Mouse (Mus musculus) forebrain, embryonic 16.5 days (tissue): ENCODE data around the gene Gm27235. TPM values are rescaled to one million over a fixed set of nuclear protein-coding genes. Genes with fewer than 3 reads are reported as not detected.
"Not testable (repeated sequence)": the region's sequence is repeated elsewhere in the genome, so short reads cannot be mapped to it uniquely, and the experiment has no call there.

ENCODE experiments used
- ATAC-seq: fragments of 200-750 bp; cut with Nextera tagmentation; 2 replicates; pipeline ENCODE4 v1.8.0; 2017; ENCODE audit warnings: mild to moderate bottlenecking, moderate library complexity
- H3K27ac ChIP-seq: fragments of 300-500 bp; sonication (generic); 2 replicates; pipeline ENCODE4 v1.5.1; 2014; ENCODE audit warnings: low read length, control low read depth
- H3K27me3 ChIP-seq: fragments of 300-500 bp; sonication (generic); replicated peaks from 2 replicates; pipeline ENCODE4 v1.6.1; 2014; ENCODE audit warnings: low read length; ENCODE audit not compliant: control insufficient read depth, insufficient read depth
- H3K36me3 ChIP-seq: fragments of 300-500 bp; sonication (generic); 2 replicates; pipeline ENCODE4 v1.6.1; 2014; ENCODE audit not compliant: control insufficient read depth, insufficient read depth
- H3K4me1 ChIP-seq: fragments of 300-500 bp; sonication (generic); replicated peaks from 2 replicates; pipeline ENCODE4 v1.6.1; 2014; ENCODE audit warnings: low read length; ENCODE audit not compliant: control insufficient read depth, insufficient read depth
- H3K4me2 ChIP-seq: fragments of 300-500 bp; sonication (generic); 2 replicates; pipeline ENCODE4 v1.6.1; 2014; ENCODE audit warnings: mild to moderate bottlenecking, low read length, control low read depth
- H3K4me3 ChIP-seq: fragments of 300-500 bp; sonication (generic); replicated peaks from 2 replicates; pipeline ENCODE4 v1.5.1; 2014; ENCODE audit warnings: mild to moderate bottlenecking, low read length, control low read depth
- H3K9ac ChIP-seq: fragments of 300-500 bp; sonication (generic); replicated peaks from 2 replicates; pipeline ENCODE4 v1.6.1; 2014; ENCODE audit warnings: low read depth, low read length, control low read depth
- H3K9me3 ChIP-seq: fragments of 300-500 bp; sonication (generic); 2 replicates; pipeline ENCODE4 v1.6.1; 2016; ENCODE audit warnings: low read length; ENCODE audit not compliant: control insufficient read depth
- WGBS: fragments of 180-500 bp; shearing (Covaris S2); extraction: QIAGEN DNeasy Blood & Tissue Kit; methylation state at CpG from one replicate; pipeline ENCODE4 v1.1.7; 2014; 5-methylcytosine and 5-hydroxymethylcytosine counted together
- polyA plus RNA-seq: library from polyadenylated mRNA; unstranded; fragments of >200 nt; fragmentation: Nextera tagmentation; extraction: Ambion mirVana; gene quantifications from 2 replicates; pipeline ENCODE4 v1.2.1, GENCODE M21; 2015

Gene Gm27235
- not detected in 2 replicates for polyA plus RNA-seq

- no peak within 1 kb of the TSS for H3K4me3 ChIP-seq
- no peak for ATAC-seq
- no peaks in the 10 kb centered on the region for H3K4me1 ChIP-seq
- H3K9ac ChIP-seq: no peak within 1 kb of the TSS
- H3K9me3 ChIP-seq: peaks cover 3% of the 10 kb centered on the region; the same call in 1 of the 2 replicates
- H3K27me3 ChIP-seq: no peaks in the 10 kb centered on the region
- H3K27ac ChIP-seq: no peak within 1 kb of the TSS
- WGBS: 89% methylated on average over 3 of the region's 3 CpGs
- no peak within 1 kb of the TSS for H3K4me2 ChIP-seq
- H3K36me3 ChIP-seq: no peaks in the 10 kb centered on the region
These were observed at the start of gene Gm27235, which contains the start of gene D730048I06Rik for GRCm38 (mm10) chr9:35790001-35790400. Gm27235 (minus strand) TSS chr9:35790101. D730048I06Rik (minus strand) TSS chr9:35790112.

DNA sequence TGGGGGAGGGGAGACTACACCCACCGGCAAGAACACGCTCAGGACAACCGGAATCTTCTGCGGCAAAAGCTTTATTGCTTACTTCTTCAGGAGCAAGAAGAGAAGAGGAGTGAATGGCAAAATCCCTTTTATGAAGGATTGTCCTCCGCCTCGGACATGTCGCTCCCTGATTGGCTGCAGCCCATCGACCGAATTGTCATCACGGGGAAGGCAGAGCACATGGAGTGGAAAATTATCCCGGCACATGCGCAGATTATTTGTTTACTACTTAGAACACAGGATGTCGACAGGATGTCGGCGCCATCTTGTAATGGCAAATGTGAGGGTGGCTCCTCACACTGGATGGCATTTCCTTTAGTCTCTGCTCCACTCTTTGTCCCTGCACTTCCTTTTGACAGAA lies 28.0 kb upstream of the Gm27235 start:
- H3K9ac ChIP-seq, ATAC-seq, H3K9me3 ChIP-seq, H3K4me3 ChIP-seq, H3K27me3 ChIP-seq, H3K4me1 ChIP-seq, H3K4me2 ChIP-seq, H3K27ac ChIP-seq, H3K36me3 ChIP-seq: not testable (repeated sequence)
- WGBS: 96% methylated on average over 15 of the region's 15 CpGs

- Histone ChIP-seq H3K27me3 (no peaks in the 10 kb centered on the region), H3K4me3 (no peak overlapping the region), H3K9ac (no peak overlapping the region), H3K9me3 (peaks cover 5% of the 10 kb centered on the region; the same call in 1 of the 2 replicates), H3K4me1 (no peaks in the 10 kb centered on the region), H3K4me2 (no peak overlapping the region), H3K36me3 (no peaks in the 10 kb centered on the region), H3K27ac (no peak overlapping the region)
- no peak for ATAC-seq
These were observed 8.2 kb upstream of the Gm27235 start for GRCm38 (mm10) chr9:35798146-35798545.

DNA sequence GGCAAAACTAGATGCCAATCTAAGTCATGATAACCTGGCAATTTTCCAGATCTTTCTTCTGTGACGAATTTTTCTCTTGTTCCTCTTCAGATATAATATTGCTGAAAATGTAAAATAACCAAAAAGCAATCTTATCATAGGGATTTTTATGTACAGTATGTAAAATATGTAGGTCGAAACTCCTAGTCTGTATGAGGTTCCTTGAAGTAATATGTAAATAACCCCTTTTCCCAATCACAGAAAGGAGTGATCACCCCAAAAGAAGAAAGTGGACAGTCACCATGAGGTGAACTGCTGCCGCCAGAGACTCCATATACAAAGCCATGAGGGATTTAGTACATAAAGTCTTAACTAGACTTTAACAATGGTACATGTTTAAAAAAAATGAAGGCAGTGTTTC lies 11.9 kb downstream of the Gm27235 start, which contains the start of gene Gm17727:
Gene Gm17727 (minus strand): TSS at position 101 of the 400 bp plus-strand sequence.
- H3K9ac ChIP-seq: no peak within 1 kb of the TSS
- no peaks in the 10 kb centered on the region for H3K27me3 ChIP-seq
- H3K27ac ChIP-seq: no peak within 1 kb of the TSS
- H3K4me1 ChIP-seq: no peaks in the 10 kb centered on the region
- 61% methylated on average over 3 of the region's 3 CpGs for WGBS
- 0 out of 2 replicates have a peak, but pooled peaks cover 2% of the 10 kb centered on the region for H3K9me3 ChIP-seq
- H3K4me2 ChIP-seq: no peak within 1 kb of the TSS
- no peak within 1 kb of the TSS for H3K4me3 ChIP-seq
- ATAC-seq: no peak
- H3K36me3 ChIP-seq: no peaks in the 10 kb centered on the region

GRCm38 (mm10) chr9:35756843-35757242 lies 33.1 kb downstream of the Gm27235 start:
- no peak overlapping the region for H3K4me3 ChIP-seq
- H3K36me3 ChIP-seq: no peaks in the 10 kb centered on the region
- H3K27me3 ChIP-seq: no peaks in the 10 kb centered on the region
- ATAC-seq: no peak
- no peak overlapping the region for H3K4me2 ChIP-seq
- H3K27ac ChIP-seq: no peak overlapping the region
- H3K9me3 ChIP-seq: no peaks in the 10 kb centered on the region
- H3K4me1 ChIP-seq: no peaks in the 10 kb centered on the region
- no peak overlapping the region for H3K9ac ChIP-seq

DNA sequence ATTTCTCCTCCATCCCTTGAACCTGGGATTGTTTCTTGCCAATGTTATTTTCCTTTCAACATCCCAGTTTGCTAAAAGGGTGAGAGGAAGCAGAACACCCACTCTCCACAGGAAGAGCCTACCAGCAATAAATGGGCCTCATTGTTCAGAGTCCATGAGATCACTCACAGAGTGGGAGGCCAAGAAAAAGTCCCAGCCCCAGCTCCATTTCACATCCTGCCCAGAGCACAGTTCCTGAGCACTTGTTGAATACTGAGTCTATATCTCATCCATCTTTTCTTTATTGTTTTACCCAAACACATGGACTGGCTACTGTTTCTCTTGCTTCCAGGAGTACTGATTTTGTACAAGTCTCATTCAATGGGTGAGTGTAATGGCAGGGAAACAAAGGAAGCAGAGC lies 49.2 kb downstream of the Gm27235 start, which contains the start of gene Gm17677:
Gene Gm17677 (plus strand): TSS at position 301 of the 400 bp plus-strand sequence.
- Histone ChIP-seq H3K4me1 (no peaks in the 10 kb centered on the region), H3K4me2 (no peak within 1 kb of the TSS), H3K27ac (no peak within 1 kb of the TSS), H3K4me3 (no peak within 1 kb of the TSS), H3K9me3 (no peaks in the 10 kb centered on the region; the same call in 1 of the 2 replicates), H3K9ac (no peak within 1 kb of the TSS), H3K27me3 (no peaks in the 10 kb centered on the region), H3K36me3 (no peaks in the 10 kb centered on the region)
- ATAC-seq: no peak

Other genes starting within 250 kb of the Gm27235 start
- gene Ddx25, start 231.6 kb downstream of the Gm27235 start, polyA plus RNA-seq: 19.4 and 21.6 TPM in 2 replicates
- gene Pus3, start 231.5 kb downstream of the Gm27235 start, polyA plus RNA-seq: 15.7 and 20.6 TPM in 2 replicates
- gene Pate2, start 219.8 kb downstream of the Gm27235 start, polyA plus RNA-seq: 1.3 and 2.3 TPM in 2 replicates
- 25.1 and 26.3 TPM in 2 replicates for gene Hyls1, start 219.7 kb downstream of the Gm27235 start, polyA plus RNA-seq
- not detected in 2 replicates for gene Pate4, start 178.2 kb downstream of the Gm27235 start, polyA plus RNA-seq
- not detected in 2 replicates for gene Pate3, start 141.9 kb downstream of the Gm27235 start, polyA plus RNA-seq
- not detected in 2 replicates for gene Pate1, start 102.7 kb downstream of the Gm27235 start, polyA plus RNA-seq
- gene Gm17677, start 49.1 kb downstream of the Gm27235 start, polyA plus RNA-seq: not detected in 2 replicates
- not detected in 2 replicates for gene Gm17727, start 12.0 kb downstream of the Gm27235 start, polyA plus RNA-seq
- gene D730048I06Rik, start within 50 bp of the Gm27235 start, polyA plus RNA-seq: not detected in 2 replicates
- gene 9230110F15Rik, start 54.0 kb upstream of the Gm27235 start, polyA plus RNA-seq: not detected in 2 replicates
- gene 9230113P08Rik, start 118.3 kb upstream of the Gm27235 start, polyA plus RNA-seq: not detected in 2 replicates